Mouse (Mus musculus) 416B (cell line): ENCODE results near the gene Uvrag.

Experiments used
- DNase-seq: peaks from one replicate; pipeline ENCODE4 v3.0.0; 2011; ENCODE audit warnings: low read depth

The Uvrag gene

GRCm38 (mm10) chr7:99139841-99140491, 975 bp downstream of the Uvrag start:
- peak; percentile 58 for DNase-seq

DNA sequence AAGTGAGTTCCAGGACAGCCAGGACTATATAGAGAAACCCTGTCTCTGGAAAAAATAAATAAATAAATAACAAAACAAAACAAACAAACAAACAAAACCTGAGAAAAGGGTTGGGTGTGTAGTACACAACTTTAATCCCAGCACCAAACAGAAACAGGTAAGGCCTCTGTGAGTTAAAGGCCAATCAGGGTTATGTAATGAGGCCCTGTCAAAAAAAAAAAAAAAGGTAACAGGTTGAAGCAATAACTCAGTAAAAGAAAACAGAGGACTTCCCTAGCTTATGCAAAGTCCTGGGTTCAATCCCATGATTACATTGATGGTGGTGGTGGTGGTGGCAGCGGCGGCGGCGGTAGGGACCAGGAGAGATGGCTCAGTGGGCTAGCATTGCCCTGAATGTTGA, 3.4 kb downstream of the Uvrag start:
- no peak for DNase-seq

DNA sequence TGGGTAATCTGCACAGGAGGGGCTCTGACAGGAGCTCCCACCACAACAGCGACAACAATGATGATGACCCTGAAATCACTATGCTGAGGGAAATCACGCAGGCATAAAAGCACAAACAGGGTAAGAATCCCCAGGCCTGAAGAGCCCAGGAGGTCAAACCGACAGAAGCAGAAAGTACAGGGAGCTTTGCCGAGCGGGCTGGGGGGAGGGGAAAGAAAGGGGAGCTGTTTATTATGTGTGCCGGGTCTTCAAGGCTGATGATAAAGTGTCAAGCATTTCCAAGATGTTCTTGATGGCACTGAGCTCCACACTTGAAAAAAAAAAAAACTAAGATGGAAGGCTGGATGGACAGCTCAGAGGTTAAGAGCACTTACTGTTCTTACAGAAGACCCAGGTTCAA, 4.2 kb downstream of the Uvrag start:
- DNase-seq, result no peak

DNA sequence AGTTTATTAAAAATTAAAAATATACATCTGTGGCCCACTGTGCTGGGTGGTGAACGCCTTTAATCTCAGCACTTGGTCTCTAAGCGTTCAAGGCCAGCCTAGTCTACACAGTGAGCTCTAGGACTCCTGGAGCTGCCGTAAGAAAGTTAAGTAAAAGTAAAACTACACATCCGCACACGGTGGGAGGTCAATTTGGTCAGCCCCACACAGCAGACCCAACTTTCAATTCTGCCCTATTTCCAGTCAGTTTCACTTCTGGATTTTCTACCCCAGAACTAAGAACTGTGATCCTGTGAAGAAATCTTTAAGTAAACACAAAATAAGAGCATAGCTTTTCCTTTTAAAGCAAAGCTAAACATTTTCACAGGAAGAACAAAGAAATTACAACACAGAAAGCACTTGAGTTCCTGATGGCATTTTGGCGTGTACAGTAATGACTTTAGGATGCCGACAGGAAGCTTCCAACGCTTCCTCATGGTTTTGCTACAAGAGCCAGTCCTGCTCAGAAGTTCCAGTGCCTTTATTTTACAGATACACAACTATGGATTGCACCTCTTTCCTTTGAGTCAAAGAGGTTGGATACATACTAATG, 7.0 kb downstream of the Uvrag start:
- DNase-seq, result no peak

- DNase-seq, result no peak
These were observed 8.3 kb downstream of the Uvrag start for GRCm38 (mm10) chr7:99132597-99132996.

GRCm38 (mm10) chr7:99131819-99132353, 9.1 kb downstream of the Uvrag start:
- DNase-seq, result no peak

GRCm38 (mm10) chr7:99128965-99129364, 12.0 kb downstream of the Uvrag start:
- no peak for DNase-seq

- no peak for DNase-seq
These were observed 12.7 kb downstream of the Uvrag start for GRCm38 (mm10) chr7:99128020-99128950.

- DNase-seq, result no peak
These were observed 14.9 kb downstream of the Uvrag start for GRCm38 (mm10) chr7:99126057-99126456.

GRCm38 (mm10) chr7:99122651-99123050, 18.3 kb downstream of the Uvrag start:
- no peak for DNase-seq

GRCm38 (mm10) chr7:99120865-99121521, 19.9 kb downstream of the Uvrag start:
- peak; percentile 85 for DNase-seq

DNA sequence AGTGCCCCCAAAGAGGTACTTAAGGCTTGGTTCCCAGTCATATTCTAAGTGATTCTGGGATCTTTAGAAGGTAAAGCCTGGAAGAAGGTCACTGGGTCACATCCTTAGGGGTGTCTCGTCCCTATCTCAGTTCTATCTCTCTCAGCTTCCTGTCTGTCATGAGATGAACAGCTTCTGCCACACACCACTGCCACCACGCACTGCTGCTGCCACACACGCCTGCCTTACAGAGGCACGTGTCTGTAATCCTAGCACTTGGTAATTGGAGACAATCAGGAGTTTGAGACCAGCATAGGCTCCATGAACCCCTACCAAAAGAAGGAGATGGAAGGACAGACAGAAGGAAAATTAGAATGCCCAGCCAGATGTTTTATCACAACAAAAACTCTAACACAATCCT, 20.9 kb downstream of the Uvrag start:
- DNase-seq, result no peak

DNA sequence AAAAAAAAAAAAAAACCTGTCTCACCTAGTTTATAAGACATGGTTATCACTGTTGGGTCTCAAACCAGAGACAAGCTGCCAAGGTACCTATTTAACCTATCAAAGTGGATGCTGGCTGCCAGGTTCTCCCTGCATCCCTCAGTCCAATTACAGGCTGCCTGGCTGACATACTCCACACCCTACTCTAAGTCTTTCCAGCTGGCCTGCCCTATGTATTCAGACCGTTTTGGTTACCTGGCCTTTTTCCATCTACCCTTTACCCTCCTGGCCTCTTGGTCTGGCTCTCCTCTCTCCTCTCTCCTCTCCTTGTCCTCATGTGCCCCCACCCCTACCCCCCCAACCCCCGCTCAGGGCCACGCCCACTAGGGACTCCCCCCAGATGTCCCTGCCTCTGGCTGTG, 24.2 kb downstream of the Uvrag start:
- DNase-seq, result no peak

DNA sequence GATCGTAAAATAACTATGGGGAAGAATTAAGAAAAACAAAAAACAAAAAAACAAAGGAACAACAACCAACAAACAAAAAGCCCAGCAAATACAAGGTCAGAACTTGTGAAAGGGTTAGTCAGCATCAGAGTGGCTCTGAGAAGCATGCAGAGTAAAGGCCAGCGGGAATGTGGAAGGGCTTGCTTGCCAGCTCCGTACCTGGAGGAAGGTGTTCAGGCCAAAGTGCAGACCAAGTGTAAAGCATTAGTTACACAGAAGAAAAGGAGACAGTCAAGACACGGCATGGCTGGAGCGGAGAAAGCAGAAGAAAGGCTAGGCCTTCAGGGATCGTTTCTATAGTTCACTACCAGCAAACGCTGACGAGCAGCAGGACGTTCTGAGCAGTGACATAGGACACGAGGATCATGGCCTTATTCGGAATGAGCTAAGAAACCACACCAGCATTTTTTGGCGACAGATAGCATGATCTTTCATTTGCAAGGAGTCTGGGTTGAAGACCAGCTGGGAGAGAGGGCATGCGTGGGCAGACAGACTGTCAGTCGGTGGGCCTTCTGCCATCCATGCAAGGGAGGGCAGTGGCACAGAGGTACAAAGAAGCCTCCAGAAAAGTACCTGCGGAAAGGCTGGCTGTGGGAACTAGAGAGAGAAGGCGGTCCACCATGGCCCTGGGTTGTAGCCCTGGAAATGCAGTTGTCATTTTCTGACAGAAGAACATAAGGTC, 26.8 kb downstream of the Uvrag start:
- DNase-seq, result no peak

DNA sequence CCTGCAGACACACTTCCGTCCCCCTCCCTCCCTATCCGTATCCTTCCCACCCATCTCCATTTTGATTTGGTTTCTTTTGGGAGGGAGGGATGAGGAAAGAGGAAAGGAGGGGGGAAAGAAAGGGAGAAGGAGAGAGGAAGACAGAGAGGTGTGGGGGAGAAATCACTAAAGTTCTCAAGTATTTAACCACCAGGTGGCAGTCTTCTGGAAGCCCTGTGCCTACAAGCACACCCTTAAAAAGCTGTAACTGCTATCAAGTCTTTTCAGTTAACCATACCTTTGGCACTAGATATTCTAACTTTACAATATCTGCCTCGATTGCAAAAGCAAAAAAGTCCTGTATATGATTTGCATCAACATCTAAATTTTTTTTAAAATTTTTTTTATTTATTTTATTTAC, 33.4 kb downstream of the Uvrag start:
- peak; percentile 64 for DNase-seq

DNA sequence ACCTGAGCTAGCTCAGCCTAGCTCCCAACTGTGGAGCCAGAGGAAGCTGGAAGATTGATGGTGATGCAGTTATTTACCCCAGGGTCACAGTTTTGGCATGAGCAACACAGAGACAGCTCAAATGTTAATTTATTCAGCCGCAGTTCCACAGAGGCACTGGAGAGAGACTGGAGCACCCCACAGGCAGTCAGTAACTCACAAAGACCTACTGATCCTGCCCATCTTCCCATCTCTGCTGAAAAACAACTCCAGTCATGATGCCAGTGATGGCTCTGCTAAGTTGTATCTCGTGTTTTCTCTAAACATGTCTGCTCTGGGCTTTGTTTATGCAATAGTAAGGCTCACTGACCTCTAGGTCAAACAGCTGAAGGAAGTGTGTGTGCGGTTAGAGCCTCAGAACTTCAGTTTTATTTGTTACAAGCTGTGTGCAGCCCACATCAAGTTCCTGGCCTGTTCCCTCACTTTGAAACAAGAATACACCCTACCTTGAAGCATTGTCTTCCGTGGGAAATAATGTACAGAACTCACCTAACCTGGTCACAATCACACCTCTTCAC, 34.1 kb downstream of the Uvrag start:
- no peak for DNase-seq

GRCm38 (mm10) chr7:99101767-99102593, 39.0 kb downstream of the Uvrag start:
- DNase-seq, result no peak

DNA sequence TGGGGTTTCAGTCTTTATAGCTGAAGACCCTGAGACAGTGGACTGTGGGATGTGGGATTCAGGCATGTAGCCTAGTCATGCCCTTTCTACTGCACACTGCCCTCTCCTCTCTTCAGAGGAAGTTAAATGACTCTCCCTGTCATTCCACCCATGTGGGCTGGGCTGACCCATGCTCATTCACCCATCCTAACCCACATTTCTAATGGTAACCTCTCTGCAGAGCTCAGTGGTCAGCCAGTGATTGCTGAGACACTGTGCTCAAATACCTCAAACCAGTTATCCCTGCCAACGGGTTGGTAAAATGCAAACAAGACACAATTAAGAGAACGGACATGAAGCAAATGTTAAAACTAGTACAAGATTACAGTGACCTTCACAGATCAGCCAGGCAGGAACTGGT, 39.9 kb downstream of the Uvrag start:
- DNase-seq, result no peak

DNA sequence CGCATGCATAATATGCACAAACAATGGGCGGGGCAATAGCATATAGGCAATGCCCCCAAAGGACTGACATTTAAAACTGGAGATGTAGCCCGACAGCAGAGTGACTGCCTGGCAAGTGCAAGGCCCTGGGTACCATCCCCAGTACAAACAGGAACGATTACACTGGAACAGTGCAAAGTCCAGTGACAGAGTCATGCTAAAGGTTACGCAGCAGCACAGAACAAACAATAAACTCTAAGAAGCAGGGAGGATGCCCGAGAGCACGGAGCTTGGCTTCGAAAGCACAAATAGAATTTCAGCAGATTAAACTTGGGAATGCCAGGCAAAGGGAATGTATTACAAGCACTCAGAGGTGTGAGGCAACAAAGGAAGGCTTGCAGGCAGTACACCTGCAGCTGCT, 40.4 kb downstream of the Uvrag start:
- no peak for DNase-seq

- DNase-seq, result no peak
These were observed 40.9 kb downstream of the Uvrag start for GRCm38 (mm10) chr7:99100087-99100486.
